Mouse (Mus musculus) layer of hippocampus, adult 18-20 months (tissue): ENCODE data around the gene Spag6. TPM values are rescaled to one million over a fixed set of nuclear protein-coding genes. Genes with fewer than 3 reads are reported as not detected.
A peak's percentile ranks its signal among the peaks of the same experiment; 100 is the strongest.

Experiments
- DNase-seq, 2 experiments: peaks; one replicate each; pipeline ENCODE4 v3.0.0; 2022; ENCODE audit warnings: low spot score in 2 of 2
- long read RNA-seq: library from polyadenylated mRNA; stranded (forward); transcript quantifications from one replicate; pipeline ENCODE4 v2.0.0, GENCODE M21; 2021
- total RNA-seq, 2 experiments: library from RNA; stranded (reverse); gene quantifications; 2 replicates each; pipeline ENCODE4 v1.2.3; 2021

Spag6 gene
- 10 to 100 TPM; 10.2 to 10.8 TPM for total RNA-seq
- long read RNA-seq, partial matches to known transcripts = 2 of 10 reads
- long read RNA-seq, other reads (novel, unspliced or antisense) = 6 of 10 reads

GRCm38 (mm10) chr2:18693871-18694610, at the start of gene Spag6:
Gene Spag6, plus strand, starts transcription at chr2:18694032.
- DNase-seq = peak; percentile 44 to 80

DNA sequence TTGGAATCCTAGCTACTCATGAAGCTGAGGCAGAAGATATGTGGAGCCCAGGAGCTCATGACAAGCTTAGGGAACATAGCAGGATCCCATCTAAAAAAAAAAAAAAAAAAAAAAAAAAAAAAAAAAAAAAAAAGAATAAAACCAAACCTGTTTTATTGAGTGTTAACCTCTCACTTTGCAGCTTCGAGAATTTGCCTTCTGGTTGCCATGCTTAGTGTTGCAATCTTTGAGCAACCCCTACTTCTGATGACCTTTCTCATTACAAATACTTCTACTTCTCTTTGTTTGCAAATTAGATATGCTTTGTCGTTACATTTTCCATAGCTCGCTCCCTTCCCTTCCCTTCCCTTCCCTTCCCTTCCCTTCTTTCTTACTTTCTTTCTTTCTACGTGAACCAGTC, 45.3 kb upstream of the Spag6 start:
- no peak for DNase-seq

GRCm38 (mm10) chr2:18654821-18655220, 39.0 kb upstream of the Spag6 start:
- DNase-seq = no peak

- DNase-seq = no peak
These were observed 29.8 kb upstream of the Spag6 start for GRCm38 (mm10) chr2:18664003-18664402.

DNA sequence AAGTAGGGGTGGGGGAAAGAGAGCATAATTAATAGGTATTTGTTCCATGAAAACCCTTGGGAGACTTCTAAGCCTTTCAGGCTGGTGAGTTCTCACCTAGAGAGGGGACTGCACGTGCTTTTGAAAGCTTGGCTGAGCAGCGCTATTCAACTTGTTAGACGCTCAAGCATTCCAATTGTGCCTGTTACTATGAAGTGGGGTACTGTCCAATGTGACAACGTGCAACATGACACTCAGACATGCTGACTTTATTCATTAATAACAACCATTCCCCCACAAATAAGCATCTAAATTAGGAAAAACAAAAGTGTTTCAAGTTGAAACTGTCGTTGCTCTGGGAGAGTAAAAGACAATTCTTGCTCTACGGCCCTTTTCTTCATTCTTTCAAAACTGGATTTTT, 22.8 kb upstream of the Spag6 start:
- DNase-seq = no peak

DNA sequence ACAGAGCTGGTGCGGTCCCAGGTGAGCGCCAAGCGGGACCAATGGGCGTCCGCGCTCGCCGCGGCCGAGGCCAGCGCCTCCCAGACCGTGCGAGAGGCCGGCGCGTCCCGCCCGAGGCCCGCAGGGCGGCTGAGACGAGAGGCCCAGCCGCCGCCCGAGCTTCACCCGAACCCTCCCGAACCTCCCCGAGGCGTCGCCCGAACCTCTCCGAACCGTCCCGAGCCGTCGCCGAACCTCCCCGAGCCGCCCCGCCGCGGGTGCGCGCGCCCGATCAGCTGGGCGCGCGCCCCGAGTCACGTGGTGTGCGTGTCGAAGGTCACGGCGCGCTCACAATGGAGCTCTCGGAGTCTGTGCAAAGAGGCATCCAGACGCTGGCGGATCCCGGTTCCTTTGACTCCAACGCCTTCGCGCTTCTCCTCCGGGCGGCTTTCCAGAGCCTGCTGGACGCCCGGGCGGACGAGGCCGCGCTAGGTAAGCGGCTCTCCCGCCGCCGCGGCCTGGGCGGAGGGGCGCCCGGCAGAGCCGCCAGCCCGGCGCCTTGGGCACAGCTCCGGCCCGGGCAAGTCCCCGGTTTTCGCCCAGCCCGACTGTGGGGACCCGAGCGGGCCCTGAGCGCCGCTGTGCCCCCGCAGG, 21.6 kb upstream of the Spag6 start, which contains the start of gene Commd3:
Gene Commd3, plus strand, starts transcription at position 252 of the 633 bp plus-strand sequence.
- DNase-seq = peak; percentile 93 to 97

DNA sequence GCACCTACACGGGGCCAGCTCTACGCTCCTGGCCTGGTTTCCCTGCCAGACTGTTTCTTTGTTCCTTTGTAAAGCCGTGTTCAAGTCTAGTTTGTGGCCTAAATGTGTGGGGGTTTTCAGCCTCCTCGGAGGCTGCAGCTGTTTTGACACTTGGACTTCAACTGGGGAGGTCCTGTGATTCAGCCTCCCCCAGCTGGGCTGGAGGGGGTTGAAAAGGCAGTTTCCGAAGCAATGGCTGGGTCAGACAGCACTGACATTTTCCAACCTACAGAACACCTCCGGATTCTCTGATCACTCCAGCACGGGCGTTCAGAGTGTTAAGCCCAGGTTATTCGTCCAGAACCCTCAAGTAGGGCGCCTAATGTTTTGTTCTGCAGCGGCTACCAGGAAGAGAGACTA, 21.1 kb upstream of the Spag6 start:
- DNase-seq = peak in 1 of 2 experiments; percentile 20

DNA sequence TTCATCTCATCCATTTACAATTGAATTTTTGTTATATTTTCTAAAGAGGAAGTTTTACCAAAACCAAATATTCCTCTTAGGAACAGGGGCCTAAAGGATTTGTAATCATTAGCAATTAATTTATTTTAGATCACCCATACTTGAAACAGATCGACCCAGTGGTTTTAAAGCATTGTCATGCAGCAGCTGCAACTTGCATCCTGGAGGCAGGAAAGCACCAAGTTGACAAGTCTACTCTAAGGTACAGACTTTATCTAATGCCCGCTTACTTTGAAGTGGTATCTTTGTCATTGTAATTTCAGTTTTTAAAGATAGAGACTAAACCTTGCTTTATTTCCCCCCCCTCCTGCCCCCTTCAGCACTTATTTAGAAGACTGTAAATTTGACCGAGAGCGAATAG, 20.1 kb upstream of the Spag6 start:
- no peak for DNase-seq

GRCm38 (mm10) chr2:18674193-18674902, 19.5 kb upstream of the Spag6 start:
- DNase-seq = no peak

GRCm38 (mm10) chr2:18675681-18676456, 18.0 kb upstream of the Spag6 start:
- DNase-seq = no peak

DNA sequence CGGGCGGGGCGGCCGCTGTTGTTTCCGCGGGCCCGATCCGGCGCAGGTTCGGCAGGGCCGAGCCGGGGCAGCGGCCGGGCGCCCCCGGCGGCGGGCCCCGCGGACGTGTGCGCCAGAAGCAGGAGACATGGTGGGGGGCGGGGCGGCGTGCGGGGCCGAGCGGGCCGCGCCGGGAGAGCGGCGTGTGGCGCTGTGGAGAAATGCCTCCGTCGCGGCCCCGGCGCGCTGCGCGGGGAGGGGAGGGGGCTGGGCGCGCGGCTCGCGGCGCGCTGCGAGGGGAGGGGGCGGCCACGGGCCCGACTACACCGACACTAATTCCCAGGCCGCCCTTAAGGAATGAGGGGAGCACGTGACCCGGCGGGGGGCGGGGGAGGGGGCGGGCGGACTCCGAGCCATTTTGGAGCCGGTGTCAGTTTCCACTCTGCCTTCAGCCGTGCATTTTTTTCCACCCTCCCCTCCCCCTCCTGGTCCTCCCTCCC, 17.3 kb upstream of the Spag6 start:
- peak; percentile 63 to 83 for DNase-seq

- DNase-seq = peak; percentile 43 to 75
These were observed 16.8 kb upstream of the Spag6 start, which contains the start of gene Bmi1 for GRCm38 (mm10) chr2:18676936-18677491. Gene Bmi1, plus strand, starts transcription at chr2:18677018.

GRCm38 (mm10) chr2:18677631-18678471, 16.0 kb upstream of the Spag6 start:
- DNase-seq = peak; percentile 35

- DNase-seq = no peak
These were observed 14.1 kb upstream of the Spag6 start for GRCm38 (mm10) chr2:18679701-18680100.

DNA sequence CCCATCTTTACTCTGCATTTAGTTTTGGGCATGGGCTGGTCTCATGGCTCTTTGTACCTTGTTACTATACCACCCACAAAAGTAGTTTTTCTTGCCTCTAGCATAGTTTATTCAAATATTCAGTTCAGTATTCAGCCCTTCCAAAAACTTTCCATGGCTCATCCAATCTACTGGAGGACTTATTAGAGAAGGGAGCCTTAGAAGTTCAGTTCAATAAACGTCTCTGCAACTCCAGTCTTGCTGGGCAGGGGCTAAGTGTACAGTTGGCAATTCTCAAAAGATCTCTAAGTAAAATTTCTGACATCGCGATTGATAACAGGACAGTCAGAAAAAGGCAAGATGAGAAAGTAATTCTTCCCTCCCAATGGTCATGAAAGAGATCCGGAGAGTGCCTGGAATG, 13.3 kb upstream of the Spag6 start:
- DNase-seq = no peak

DNA sequence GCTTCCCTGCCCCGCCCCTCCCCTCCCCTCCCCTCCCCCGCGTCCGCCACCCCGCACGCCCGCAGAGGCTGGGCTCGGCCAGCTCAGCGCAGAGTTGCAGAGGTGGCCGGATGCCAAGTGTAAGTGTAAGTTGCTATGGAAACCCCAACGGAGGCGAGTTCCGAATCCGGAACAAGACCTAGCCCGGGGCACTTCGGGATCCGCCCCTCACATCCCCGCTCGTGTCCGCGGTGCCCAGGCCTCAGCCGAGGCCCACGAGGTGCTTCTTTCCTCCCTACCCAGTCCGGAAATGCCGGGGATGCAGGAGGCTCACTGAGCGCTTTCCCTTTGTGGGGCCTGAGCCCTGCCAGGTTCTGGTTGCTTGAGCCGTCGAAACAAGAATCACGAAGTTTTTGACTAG, 12.9 kb upstream of the Spag6 start:
- DNase-seq = peak in 1 of 2 experiments; percentile 58

DNA sequence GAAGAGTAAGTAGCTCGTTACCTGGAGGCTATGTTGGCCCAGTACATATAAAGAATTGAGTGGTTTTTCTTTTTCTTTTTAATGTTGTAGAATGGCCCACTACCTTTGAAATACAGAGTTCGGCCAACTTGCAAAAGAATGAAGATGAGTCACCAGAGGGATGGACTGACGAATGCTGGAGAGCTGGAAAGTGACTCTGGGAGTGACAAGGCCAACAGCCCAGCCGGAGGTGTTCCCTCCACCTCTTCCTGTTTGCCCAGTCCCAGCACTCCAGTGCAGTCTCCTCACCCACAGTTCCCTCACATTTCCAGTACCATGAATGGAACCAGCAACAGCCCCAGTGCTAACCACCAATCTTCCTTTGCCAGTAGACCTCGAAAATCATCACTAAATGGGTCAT, 9.8 kb upstream of the Spag6 start:
- DNase-seq = no peak

GRCm38 (mm10) chr2:18686386-18686785, 7.4 kb upstream of the Spag6 start:
- no peak for DNase-seq

DNA sequence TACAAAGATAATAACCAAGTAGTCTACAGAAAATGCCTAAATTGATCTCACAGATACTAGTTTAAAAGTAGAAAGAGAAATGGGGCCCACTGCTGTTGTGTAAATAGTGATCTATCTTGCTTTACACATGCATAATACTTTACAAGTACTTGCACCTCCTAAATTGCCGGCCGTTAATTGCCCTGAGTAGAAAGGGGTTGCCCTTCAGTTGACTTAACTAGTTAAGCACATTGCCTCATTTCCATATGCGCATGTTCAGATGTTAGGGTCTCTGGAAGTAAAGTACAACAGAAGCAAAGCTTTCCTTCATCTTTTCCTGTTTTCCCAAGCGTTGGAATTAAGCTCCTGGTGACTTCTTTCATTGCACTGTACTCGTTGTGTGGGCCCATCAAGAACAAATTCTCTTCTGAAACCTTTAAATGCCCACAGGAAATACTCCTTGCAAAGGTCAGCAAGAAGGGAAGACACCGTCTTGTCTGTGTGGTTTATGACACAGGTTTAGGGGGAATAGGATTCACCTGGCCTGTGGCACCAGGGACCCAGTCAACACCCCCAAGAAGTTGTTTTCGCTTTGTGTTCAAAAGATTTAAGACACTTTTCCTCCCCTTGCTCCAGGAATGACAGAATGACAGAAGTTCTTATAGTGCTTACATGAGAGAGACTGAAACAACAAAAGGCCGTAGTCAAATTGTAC, 6.9 kb upstream of the Spag6 start:
- DNase-seq = no peak
